Mouse (Mus musculus) neutrophil, adult 5-6 weeks (primary cell): ENCODE results near the gene Glis2. TPM values are rescaled to one million over a fixed set of nuclear protein-coding genes. Genes with fewer than 3 reads are reported as not detected.

ENCODE experiments used
- ATAC-seq: fragments of 151-379, 151-347 bp; 2 replicates; pipeline ENCODE4 v1.8.0; 2017; ENCODE audit warnings: mild to moderate bottlenecking, moderate TSS enrichment; ENCODE audit not compliant: insufficient number of reproducible peaks, poor library complexity, low FRiP score, severe bottlenecking; ENCODE audit errors: extremely low read depth
- total RNA-seq: library from RNA; stranded (forward); fragments of 200-1000 nt; gene quantifications from 2 replicates; pipeline ENCODE4 v1.2.3, GENCODE M21; 2017

The Glis2 gene
- not detected in 2 replicates for total RNA-seq

DNA sequence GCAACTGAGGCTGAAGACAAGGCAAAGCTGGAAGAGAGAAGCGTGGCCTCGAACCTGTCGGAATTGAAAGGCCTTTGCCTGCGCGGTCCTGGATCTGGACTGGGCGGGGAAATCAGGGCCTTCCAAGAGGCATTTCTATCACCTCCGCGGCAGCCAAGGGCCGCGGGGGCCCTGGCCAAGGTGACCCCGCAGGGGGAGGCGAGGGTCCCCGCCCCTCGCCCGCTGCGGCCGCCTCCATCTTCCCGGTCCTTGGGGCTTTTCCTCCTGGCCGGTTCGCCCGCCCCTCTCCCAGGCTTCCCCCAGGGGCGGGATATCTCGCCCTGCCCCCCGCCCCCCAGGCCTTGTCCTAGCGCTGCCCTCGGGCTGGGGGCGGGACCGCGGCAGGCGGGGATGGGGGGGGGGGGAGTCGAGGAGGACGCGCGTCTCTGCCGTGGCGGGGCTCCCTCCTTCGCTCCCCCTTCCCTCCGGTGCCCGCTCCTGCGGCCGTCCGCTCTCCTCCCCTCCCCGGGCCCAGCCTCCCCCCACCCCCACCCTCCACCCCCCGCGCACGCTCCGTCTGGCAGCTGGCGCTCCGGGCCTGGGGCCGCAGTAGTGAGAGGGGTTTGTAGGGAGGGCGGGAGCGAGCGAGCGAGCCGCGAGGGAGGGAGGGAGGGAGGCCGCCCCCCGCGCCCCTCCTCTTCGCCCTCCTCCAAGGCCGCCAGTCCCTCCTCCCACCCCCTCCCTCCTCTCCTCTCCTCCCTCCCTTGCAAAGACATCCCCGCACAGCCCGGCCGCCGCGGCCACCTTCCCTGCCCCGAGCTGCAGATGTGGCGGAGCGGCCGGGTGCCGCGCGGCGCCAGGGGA lies at the start of gene Glis2:
Glis2 (plus strand) TSS at position 743 of the 843 bp plus-strand sequence.
- ATAC-seq = no peak

DNA sequence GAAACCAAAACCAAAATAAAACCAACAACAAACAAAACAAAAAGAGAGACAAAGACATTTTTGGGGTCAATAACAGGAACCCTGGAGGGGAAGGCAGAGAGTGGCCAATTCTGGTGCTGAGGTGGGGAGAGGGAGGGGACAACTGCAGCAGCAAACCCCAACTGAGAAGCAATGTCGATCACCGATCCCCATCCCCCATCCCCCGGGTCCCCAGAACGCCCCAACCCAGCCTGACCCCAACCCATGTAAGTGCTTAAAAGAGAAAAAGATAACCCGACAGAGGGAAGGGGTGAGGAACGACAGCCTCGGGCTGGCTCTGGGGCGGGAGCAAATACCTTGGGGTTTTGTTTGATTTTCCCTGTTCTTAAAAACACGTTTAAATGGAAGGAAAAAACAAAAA lies 49.7 kb upstream of the Glis2 start:
- ATAC-seq = no peak

DNA sequence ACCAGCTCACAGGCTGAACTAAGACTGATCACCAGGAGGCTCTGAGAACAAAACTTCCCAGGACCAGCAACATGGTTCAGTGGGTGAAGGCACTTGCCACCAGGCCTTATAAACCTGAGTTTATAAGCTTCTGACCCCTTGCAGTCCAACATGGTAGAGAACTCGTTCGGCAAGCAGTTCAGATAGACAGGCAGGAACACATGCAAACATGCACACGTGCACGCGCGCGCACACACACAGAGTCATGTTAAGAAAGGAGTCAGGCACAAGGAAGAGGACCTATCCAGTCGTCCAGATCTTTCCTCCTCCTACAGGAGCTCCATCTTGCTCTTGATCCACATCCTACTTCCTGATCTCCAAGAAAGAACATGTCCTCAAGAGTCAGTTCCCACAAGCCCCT lies 47.7 kb upstream of the Glis2 start:
- ATAC-seq = no peak

DNA sequence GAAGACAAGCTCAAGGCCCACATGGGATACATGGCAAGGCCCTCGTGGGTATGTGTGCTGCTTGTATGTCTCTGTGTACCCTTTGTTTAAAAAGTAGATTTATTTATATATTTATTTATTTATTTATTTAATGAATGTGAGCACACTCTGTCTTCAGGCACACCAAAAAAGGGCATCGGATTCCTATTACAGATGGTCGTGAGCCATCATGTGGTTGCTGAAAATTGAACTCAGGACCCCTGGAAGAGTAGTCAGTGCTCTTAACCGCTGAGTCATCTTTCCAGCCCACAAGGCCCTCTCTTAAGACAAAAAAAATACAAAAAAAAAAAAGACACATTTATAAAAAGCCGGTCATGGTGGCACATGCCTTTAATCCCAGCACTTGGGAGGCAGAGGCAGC lies 46.9 kb upstream of the Glis2 start:
- ATAC-seq = no peak

DNA sequence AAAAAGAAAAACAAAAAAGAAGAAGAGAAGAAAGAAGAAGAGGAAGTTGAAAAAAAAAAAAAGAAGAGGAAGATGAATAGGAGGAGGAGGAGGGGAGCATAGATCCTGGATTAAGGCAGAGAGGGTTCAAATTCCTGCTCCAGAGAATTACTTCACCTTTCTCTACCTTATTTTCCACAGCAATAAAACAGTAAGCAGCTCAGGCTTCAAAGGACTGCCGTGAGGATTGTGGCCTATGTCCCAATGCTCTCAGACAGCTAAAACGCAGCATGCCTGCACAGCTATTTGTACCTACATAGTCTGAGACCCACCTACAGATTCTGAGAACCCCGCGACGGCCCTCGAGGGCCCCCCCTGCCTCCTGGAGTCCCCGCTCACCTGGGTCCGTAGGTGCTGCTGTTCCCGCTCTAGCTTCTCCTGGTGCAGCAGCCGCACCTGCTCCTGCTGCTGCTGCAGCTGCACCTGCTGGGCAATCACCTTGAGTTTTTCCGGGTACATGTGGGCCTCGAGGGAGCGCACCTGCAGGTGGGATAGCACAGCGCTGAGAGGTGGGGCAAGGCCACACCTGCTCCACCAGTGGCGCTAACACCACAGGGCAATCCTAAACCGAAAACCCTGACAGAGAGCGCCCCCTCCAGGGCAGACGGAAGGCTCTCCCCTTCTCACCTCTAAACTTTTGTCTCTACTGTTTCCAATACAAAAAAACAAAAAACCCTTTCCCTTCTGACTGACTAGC lies 45.4 kb upstream of the Glis2 start:
- ATAC-seq = no peak

DNA sequence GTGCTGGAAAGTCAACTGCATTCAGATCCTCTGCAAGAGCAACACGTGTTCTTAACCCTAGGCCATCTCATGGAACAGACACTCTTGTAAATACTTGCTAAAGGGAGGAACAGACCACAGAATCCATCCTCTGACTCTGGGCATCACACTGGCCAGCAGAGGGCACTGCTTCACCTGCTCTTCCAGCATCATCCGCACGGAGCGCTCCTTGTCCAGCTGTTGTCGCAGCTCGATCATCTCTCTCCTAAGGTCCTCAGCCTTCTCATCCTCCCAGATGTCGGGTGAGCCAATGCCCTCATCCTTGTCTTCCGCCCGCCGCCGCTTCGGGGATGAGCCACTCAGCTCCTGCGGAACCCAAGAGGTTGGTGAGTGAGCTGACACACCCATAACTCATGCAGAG lies 43.5 kb upstream of the Glis2 start:
- peak; percentile 83 for ATAC-seq

DNA sequence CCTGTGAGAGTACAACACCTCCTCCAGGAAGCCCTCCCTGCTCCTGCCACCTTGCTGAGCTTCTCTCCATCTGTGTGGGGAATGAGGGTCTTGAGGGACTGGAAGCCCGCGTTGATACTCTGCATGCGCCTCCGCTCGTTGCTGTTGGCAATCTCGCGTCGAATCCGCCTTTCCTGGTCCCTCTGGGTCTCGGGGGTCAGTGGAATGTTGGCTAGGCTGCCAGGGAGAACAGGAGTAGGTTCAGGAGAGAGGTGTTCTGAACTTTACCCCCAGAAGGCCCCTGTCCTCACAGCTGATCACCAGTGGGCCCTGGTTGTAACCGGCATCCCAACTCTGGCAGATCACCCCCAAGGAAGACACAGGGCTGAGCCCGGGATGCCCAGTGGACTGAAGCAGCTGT lies 42.6 kb upstream of the Glis2 start:
- no peak for ATAC-seq

DNA sequence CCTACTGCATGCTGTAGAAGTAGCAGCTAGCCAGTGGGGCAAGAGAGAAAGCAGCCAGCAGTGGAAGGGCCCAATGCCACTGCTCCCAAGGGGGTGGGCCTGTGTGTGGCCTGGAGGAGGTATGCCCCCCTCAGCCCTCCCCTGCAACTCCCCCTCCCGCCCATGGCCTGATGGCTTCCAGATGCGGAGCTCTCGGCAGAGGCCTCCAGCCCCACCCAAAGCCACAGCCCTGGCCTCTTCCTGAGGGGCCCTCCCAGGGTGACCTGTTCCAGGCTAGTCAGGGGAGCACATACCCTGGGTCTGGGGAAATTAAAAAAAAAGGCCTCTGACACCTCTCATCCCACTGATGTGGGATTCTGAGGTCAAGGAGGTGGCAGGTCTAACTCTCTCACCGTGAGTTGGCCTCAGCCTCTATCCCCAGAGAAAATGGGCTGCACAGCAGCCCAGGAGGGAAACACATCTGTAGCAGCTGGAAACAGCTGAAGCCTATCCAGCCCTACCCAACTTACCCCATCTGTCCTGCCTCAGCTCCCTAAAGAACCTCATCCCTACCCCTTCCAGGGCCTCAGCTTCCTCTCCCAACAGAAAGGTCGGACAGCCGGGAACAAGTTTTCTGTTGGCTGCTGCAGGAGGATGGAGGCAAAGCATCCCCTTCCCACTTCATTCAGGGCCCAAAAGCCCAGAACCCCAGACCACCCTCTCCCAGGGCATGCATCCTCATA lies 41.5 kb upstream of the Glis2 start:
- ATAC-seq = no peak

DNA sequence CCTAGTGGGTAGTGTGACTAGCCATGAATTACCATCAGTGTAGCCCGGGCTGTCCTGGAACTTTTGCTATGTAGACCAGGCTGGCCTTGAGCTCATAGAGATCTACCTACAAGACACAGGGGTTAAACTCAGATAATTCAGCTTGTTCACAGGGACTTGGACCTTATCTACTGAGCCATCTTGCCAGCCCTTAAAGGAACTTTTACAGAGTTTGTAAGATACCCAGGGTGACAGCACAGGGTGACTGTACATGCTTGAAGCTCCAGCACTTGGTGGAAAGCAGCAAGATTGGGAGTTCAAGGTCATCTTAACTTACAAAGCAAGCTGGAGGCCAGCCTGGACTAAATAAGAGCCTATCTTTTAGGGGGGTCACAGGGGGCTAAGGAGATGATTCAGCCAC lies 39.0 kb upstream of the Glis2 start:
- no peak for ATAC-seq

DNA sequence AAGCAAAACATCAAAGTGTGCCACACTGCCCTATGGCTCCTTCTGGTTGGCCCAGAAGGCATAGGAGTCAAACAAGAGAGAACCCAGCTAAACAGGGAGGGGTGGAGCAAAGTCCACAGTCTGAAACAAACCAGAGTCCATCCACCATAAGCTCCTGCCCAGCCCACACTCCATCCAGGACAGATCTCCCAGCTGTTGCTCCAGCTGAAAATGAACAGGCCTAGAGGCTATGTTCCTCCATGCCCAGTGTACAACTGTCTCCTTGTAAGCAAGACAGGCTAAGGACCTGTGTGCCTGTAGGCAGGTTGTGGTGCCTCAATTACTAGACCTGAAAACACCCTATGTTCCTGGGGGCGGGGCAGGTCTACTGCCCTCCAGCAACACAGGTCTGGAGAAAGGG lies 37.4 kb upstream of the Glis2 start:
- no peak for ATAC-seq

DNA sequence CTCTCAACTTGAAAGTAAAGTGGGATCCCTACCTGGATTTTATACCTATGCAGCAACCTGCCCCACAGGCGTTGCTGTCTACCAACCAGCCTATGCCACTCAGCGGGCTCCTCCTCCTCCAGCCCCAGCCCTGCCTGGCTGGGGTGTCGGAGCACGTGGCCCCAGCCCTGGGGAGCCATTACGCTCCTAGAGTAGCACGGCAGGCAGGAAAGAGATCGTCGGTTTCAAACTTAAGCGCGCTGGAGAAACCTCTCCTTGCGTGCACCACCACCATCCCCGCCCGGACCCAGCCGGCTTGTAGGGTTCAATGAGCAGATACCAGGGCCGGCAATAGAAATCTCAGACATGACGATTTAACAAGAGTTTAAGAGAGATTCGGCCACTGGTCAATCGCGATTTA lies 36.6 kb upstream of the Glis2 start:
- ATAC-seq = peak; percentile 30; the same call in 1 of the 2 replicates

DNA sequence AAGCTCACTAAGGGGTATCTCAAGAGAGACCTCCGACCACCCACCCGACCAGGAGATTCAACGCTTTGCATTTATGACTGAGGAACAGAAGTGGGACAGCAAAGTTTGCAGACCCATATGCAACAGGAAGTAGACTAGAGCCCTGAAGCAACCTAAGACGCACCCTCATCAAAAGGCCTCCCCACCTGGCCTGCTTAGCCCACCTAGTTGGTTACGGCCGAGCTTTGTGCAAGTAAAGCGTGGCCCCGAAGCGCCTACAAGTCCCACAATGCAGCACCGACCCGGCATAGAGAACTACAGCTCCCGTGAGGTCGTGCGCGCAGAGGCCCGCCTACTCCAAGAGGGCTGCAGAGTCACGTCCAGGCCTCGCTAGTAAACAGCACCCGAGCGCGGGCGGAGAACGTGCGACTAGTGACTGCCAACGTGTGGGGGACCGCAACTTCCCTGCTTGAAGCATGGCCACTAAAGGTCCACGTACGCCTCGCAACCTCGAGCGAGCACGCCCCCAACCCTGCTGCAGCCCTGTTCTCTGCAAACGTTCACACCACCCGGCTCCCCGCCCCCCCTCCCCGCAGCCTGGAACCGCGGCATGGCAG lies 36.0 kb upstream of the Glis2 start:
- peak; percentile 91 for ATAC-seq

DNA sequence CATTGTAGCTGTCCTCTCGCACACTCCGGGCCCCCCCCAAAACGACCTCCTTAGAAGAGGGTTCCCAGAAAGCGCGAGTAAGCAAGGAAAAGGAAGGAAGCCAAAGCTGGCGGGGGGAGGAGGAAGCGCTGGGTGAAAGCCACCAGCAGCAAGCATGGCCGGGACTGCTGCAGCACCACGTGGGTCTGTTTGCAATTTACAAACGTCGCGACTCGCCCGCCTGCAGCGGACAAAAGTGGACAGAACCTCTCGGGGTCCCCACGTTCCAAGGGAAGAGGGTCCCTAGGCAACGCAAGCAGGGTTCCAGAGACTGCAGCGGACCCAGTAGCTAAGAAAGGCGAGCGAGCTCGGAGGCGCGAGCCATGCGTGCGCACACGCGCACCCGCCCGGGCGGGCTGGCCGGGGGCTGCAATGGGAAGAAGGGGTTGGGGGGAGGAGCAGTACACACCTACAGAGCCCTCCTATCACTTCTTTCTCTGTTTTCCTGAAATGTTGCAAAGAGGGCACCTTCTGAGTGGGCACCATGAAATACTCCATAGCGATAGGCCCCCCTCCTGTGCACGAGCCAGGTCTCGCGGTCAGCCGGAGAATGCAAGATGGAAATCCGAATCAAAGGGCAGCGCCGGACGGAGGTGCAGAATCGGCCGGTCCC lies 35.4 kb upstream of the Glis2 start:
- ATAC-seq = no peak

DNA sequence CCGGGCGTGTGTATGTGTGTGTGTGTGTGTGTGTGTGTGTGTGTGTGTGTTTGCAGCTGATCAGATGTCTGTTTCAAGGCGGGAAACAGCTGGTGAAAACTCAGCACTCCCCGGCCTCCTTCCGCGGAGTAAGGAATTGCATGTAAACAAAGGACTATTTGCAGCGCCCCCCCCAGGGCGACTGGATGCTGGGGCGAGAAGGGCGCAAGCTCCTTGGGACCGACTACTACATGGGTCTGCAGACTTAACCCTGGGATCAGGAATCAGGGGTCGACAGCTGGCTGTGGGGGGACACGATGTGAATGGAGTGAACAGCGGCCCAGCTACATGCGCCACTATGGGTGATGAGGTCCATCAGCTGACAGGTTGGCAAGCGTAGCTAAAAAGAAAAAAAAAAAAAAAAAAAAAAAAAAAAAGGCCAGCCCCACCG lies 34.8 kb upstream of the Glis2 start, which contains the start of gene Tfap4:
Tfap4 (minus strand) TSS at position 140 of the 430 bp plus-strand sequence.
- peak; percentile 47 for ATAC-seq

DNA sequence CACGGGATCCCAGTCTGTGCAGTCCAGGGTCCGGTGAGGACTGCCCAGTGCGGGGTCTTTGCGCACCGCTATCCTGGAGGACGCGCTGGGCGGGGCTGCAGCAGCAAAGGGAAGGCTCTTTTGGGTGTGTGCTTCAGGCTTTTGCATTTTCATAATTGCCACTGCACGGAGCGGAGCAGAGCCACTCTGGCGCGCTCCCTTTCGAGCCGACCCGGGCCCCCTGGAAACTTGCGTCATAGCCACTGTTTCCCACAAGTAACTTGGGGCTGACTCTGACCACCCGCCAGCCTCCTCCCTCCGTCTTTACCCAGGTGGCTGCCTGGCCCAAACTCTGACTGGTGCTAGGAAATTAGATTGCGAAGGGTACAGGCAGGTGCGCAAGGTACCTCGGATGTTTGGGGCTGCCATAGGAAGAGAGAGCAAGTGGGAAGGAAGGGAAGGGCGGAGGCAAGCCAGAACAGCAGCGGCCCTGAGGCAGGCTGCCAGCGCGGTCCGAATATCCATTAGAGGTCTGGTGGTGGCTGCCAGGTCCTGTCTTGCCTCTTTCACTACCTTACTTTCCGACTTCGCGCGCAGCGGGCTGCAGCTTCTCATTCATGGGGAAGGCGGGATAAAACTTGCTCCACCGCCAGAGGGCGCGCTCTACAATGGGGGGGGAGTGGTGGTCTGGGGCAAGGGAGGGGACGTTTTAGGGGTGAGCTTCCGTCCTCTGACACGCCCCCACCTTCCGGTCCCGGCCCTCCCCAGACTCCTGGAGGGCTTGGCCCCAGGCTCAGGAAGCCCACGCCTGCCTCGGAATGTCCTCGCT lies 34.2 kb upstream of the Glis2 start:
- ATAC-seq = no peak

DNA sequence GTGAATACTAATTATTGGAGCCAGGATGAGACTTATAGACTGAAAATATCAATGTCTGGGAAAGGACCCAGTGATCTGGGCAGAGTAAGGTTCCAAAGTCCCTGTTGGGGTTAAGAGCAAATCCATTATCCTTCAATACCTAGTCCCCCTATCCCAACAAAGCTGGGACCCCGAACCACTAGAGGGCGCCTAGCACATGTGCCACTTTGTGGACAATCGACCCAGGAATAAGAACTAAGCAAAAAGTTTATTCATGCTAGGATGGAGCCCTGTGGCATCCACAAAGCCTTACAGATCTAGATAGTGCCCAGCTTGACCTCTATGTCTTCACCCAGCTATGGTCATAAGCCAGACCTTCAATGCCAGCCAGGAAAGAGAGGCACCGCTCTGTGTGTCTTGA lies 26.6 kb upstream of the Glis2 start:
- peak; percentile 70 for ATAC-seq

DNA sequence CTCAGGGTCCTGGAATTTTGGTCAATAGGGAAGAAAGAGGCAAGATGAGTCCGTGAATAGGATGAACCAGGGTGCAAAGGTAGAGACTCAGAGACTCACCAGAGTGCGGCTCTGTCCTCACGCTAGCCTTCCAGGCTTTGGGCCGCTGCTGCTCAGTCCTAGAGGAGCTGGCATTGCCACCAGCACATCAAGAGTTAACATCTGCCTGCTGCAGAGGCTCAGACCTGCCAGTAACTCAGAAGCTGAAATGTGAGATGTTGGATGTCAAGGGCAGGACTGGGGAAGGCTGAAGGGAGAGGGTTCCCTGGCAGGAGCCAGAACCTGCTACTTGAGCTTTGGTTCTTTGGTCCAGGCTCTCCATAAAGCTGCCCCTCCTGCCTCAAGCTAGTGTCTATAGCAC lies 23.8 kb upstream of the Glis2 start:
- no peak for ATAC-seq

DNA sequence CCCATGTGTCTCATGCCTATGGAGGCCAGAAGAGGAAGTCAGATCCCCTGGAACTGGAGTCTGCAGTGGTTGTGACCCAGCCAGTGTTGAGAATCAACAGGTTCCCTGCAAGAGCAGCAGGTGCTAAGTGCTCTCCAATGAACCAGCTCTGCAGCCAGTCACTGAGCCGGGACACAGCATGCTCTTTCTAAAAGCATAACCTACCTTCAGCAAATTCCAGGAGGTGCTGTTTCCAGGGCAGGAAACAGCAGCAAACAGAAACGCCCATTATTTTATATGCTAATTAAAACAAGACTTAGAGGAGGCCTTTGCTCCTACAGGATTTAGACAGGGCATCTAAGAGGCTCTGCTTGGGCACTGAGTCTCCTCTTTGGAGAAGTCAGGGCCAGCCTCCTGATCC lies 18.5 kb upstream of the Glis2 start:
- ATAC-seq = no peak
